Comparison of ENCODE assay signal across 32 mouse cellular contexts in genomic region chr2:11394675-11395349, GRCm38 (mm10).
A peak's percentile ranks its signal among the peaks of the same experiment; 100 is the strongest.
DNase-seq lines count a peak whose midpoint lies in the region; ATAC-seq and TF ChIP-seq lines count a peak whose summit lies in the region.
"Had no signal": no experiment of that assay in that cellular context is flagged by ENCODE, and none has a peak within 500 bp of the region (broad histone marks: within the 10 kb centered on the region; RNA-seq: fewer than 3 reads in every experiment).

No protein-coding gene starts in this region.

- DNase-seq in A20 (ENCODE audit: low read depth, low spot score) = peak; percentile 69
- DNase-seq in Patski (ENCODE audit: low read depth, low spot score) = peak; percentile 30
- no peak for DNase-seq in left cerebral cortex, adult 8-10 months (ENCODE audit: low spot score in 2 of 2)
- DNase-seq: adrenal gland, adult 8-10 months; cerebellum, adult 11 months; cerebellum, adult 9-10 months; cerebellum, postnatal 36 days; embryo, embryonic 11 days; kidney, adult 9 months; kidney, postnatal 14 days; midbrain, embryonic 14.5 days; right cerebral cortex, adult 18-20 months; spleen, adult 18-20 months; thymus, postnatal 4 days had no signal

- H3K4me3 ChIP-seq in midbrain, embryonic 13.5 days (replicated peaks) = no peak overlapping the region
- H3K4me3 ChIP-seq in neural tube, embryonic 15.5 days (replicated peaks) = no peak overlapping the region
- H3K4me3 ChIP-seq: embryonic facial prominence, embryonic 12.5 days; forebrain, embryonic 10.5 days; forebrain, embryonic 15.5 days; heart, embryonic 10.5 days; heart, embryonic 15.5 days; hindbrain, embryonic 13.5 days; limb, embryonic 10.5 days; limb, embryonic 15.5 days; lung, embryonic 15.5 days; megakaryocyte, embryonic 14.5 days had no signal

- H3K9ac ChIP-seq in midbrain, embryonic 13.5 days (replicated peaks) = no peak overlapping the region
- no peak overlapping the region for H3K9ac ChIP-seq in neural tube, embryonic 15.5 days (replicated peaks)
- H3K9ac ChIP-seq: embryonic facial prominence, embryonic 12.5 days; forebrain, embryonic 15.5 days; heart, embryonic 15.5 days; hindbrain, embryonic 13.5 days; limb, embryonic 15.5 days; liver, embryonic 14.5 days; lung, embryonic 15.5 days had no signal

- H3K4me2 ChIP-seq in midbrain, embryonic 13.5 days (replicated peaks) = no peak overlapping the region
- no peak overlapping the region for H3K4me2 ChIP-seq in neural tube, embryonic 15.5 days
- H3K4me2 ChIP-seq: embryonic facial prominence, embryonic 12.5 days; forebrain, embryonic 15.5 days; heart, embryonic 15.5 days; hindbrain, embryonic 13.5 days; limb, embryonic 15.5 days; lung, embryonic 15.5 days had no signal

- no peak overlapping the region for H3K27ac ChIP-seq in midbrain, embryonic 13.5 days
- H3K27ac ChIP-seq in neural tube, embryonic 15.5 days (replicated peaks) = no peak overlapping the region
- H3K27ac ChIP-seq: embryonic facial prominence, embryonic 12.5 days; forebrain, embryonic 10.5 days; forebrain, embryonic 15.5 days; heart, embryonic 10.5 days; heart, embryonic 15.5 days; hindbrain, embryonic 13.5 days; limb, embryonic 10.5 days; limb, embryonic 15.5 days; liver, embryonic 14.5 days; lung, embryonic 15.5 days; stomach, postnatal 0 days had no signal

- H3K36me3 ChIP-seq in midbrain, embryonic 13.5 days = no peaks in the 10 kb centered on the region
- H3K36me3 ChIP-seq in neural tube, embryonic 15.5 days = no peaks in the 10 kb centered on the region
- H3K36me3 ChIP-seq: embryonic facial prominence, embryonic 12.5 days; forebrain, embryonic 10.5 days; forebrain, embryonic 15.5 days; heart, embryonic 10.5 days; heart, embryonic 15.5 days; hindbrain, embryonic 13.5 days; limb, embryonic 10.5 days; limb, embryonic 15.5 days; lung, embryonic 15.5 days had no signal

- in situ Hi-C loops in Patski (cut with MboI; ENCODE audit: low pct_unique_long_range_greater_than_20kb) = no loop called here

- CTCF ChIA-PET in Patski (lab: Charles Lee) = no interaction called here

- peaks cover 11% of the 10 kb centered on the region for H3K4me1 ChIP-seq in midbrain, embryonic 13.5 days (replicated peaks)
- H3K4me1 ChIP-seq in neural tube, embryonic 15.5 days = 0 out of 2 replicates have a peak, but pooled peaks cover 4% of the 10 kb centered on the region
- H3K4me1 ChIP-seq: embryonic facial prominence, embryonic 12.5 days; heart, embryonic 15.5 days; limb, embryonic 10.5 days; limb, embryonic 15.5 days had no signal

- H3K27me3 ChIP-seq in Patski = no peaks in the 10 kb centered on the region
- H3K27me3 ChIP-seq in midbrain, embryonic 13.5 days = no peaks in the 10 kb centered on the region
- no peaks in the 10 kb centered on the region for H3K27me3 ChIP-seq in neural tube, embryonic 15.5 days (replicated peaks)
- H3K27me3 ChIP-seq: embryonic facial prominence, embryonic 12.5 days; forebrain, embryonic 15.5 days; heart, embryonic 15.5 days; hindbrain, embryonic 13.5 days; limb, embryonic 15.5 days; lung, embryonic 15.5 days; megakaryocyte, embryonic 14.5 days had no signal

- POLR2A ChIA-PET in Patski (lab: Charles Lee) = no interaction called here

- no peaks in the 10 kb centered on the region for H3K9me3 ChIP-seq in midbrain, embryonic 13.5 days
- no peaks in the 10 kb centered on the region for H3K9me3 ChIP-seq in neural tube, embryonic 15.5 days (replicated peaks)
- H3K9me3 ChIP-seq: embryonic facial prominence, embryonic 12.5 days; forebrain, embryonic 10.5 days; forebrain, embryonic 15.5 days; heart, embryonic 10.5 days; heart, embryonic 15.5 days; hindbrain, embryonic 13.5 days; limb, embryonic 10.5 days; limb, embryonic 15.5 days; lung, embryonic 15.5 days; megakaryocyte, embryonic 14.5 days had no signal

- no peak for TF ChIP-seq CTCF in Patski (IDR thresholded peaks at IDR 0.05)

- peak; percentile 78 for ATAC-seq in Patski
- ATAC-seq in granulocyte monocyte progenitor cell, adult 5-6 weeks (replicated peaks; ENCODE audit: poor library complexity, severe bottlenecking) = peak; percentile 66
- ATAC-seq in monocyte, adult 5-6 weeks (replicated peaks; ENCODE audit: insufficient number of reproducible peaks, low FRiP score, low TSS enrichment, poor library complexity, severe bottlenecking) = 0 out of 2 replicates have a peak, but pooled peaks have one; percentile 51
- ATAC-seq in midbrain, embryonic 13.5 days = no peak
- ATAC-seq in neural tube, embryonic 15.5 days (ENCODE audit: low FRiP score) = no peak
- ATAC-seq in activated CD4-positive, CD25-positive, alpha-beta regulatory T cell, adult 4 months = no peak
- ATAC-seq: forebrain, embryonic 15.5 days; intestine, postnatal 0 days had no signal

- 66% methylated on average over 4 of the region's 5 CpGs for WGBS in midbrain, embryonic 13.5 days
- 53% methylated on average over 5 of the region's 5 CpGs for WGBS in neural tube, embryonic 15.5 days

Comparison
In these comparisons a context has a peak if more than half of its experiments do, and no peak if none do; other contexts are left out.
1. DNase-seq: peak in A20 (single experiment) and Patski (single experiment); none in left cerebral cortex, adult 8-10 months (0 of 2).
2. ATAC-seq: peak in Patski (single experiment), granulocyte monocyte progenitor cell, adult 5-6 weeks (single experiment) and monocyte, adult 5-6 weeks (single experiment); none in midbrain, embryonic 13.5 days (single experiment), neural tube, embryonic 15.5 days (single experiment) and activated CD4-positive, CD25-positive, alpha-beta regulatory T cell, adult 4 months (single experiment).